Mouse (Mus musculus): Measurements from ENCODE around the gene Tasp1. TPM values are rescaled to one million over a fixed set of nuclear protein-coding genes. Genes with fewer than 3 reads are reported as not detected.

Gene Tasp1
- 22.6 and 24.3 TPM in 2 replicates for polyA plus RNA-seq (2015; fragmentation: Nextera tagmentation; extraction: Ambion mirVana)

DNA sequence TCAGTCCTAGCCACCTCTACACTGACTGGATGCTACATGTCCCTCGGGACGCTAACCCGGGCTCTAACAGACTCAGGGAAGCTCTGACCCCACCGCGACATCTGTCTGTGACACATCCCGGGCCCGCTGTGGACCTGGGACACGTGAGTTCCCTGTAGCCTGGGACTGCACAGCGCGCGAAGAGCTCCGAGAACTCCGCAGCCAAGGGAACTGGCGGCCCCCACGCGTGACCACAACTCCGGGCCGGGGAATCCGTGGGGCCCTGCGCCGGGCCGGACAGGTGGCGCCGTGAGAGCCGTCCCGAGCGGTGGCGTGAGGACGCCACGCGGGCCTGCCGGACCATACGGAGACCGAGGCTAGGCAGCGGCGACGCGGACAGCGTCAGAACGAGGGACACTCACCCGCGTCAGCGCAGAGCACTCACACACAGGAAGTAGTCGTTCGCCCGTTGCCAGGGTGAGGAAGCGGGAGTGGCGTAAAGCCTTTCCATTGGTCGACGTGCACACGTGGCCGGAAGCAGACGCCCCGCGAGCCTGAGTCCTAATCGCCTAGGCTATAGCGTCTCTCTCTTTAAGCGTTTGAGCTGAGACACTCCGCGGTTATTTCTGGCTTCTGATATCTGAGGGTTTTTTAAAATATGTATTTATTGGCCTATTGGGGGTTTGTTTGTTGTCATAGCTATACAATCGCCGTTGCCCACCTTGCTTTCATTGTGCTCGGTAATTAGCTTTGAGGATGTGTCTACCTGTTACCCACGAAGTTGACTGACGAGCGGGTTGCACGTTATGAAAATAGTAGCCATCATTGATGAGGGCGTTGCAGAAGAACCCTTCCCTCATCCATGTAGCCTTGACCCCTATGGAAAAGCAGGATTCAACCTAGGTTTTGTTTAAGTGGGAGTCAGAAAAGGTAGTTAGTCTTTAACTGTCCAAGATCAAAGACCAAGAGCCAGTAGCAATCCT is at the start of gene Tasp1:
Gene Tasp1 (minus strand): TSS at position 453 of the 962 bp plus-strand sequence.
- under 1% methylated on average over 67 of the region's 68 CpGs for WGBS
- ATAC-seq (ENCODE audit: low read depth), result peak; percentile 100
- peaks cover 2% of the 10 kb centered on the region; the same call in 1 of the 2 replicates for H3K4me1 ChIP-seq (replicated peaks; ENCODE audit: control insufficient read depth, insufficient read depth, low read length)
- H3K4me3 ChIP-seq (ENCODE audit: low read length), result peak within 1 kb of the TSS; percentile 75
- 0 out of 2 replicates have a peak, but pooled peaks cover 2% of the 10 kb centered on the region for H3K36me3 ChIP-seq (ENCODE audit: control insufficient read depth, insufficient read depth, low read length)
- peak within 1 kb of the TSS; percentile 86 for H3K27ac ChIP-seq (ENCODE audit: low read length)
- no peaks in the 10 kb centered on the region; the same call in 1 of the 2 replicates for H3K9me3 ChIP-seq (ENCODE audit: control insufficient read depth, low read length)
- peak within 1 kb of the TSS; percentile 99 for H3K9ac ChIP-seq (ENCODE audit: low read length)
- peak within 1 kb of the TSS; percentile 57 for H3K4me2 ChIP-seq (ENCODE audit: low read depth, low read length)
- no peaks in the 10 kb centered on the region for H3K27me3 ChIP-seq (ENCODE audit: control insufficient read depth, insufficient read depth, low read depth, low read length)

DNA sequence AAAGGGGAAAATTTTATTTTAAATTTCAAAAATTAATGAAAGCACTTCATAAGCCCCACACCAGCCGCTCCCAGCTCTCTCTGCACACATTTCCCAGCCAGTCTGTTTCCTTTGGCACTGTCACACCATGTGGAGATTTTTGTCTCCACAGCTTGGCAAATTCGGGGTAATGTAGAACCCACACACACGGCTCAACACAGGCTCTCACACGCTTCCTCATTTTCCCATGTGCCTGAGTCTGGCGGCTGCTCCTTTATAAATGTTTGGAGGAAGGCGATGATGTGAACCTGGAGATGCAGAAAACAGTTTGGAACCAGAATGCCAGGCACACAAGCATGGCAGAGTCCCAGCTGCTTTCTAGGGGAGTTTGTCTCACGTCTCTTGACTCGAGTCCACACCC is 47.2 kb upstream of the Tasp1 start:
- ATAC-seq (ENCODE audit: low read depth), result no peak
- H3K9ac ChIP-seq (ENCODE audit: low read length), result no peak overlapping the region
- H3K27ac ChIP-seq (ENCODE audit: low read length), result no peak overlapping the region
- H3K4me3 ChIP-seq (ENCODE audit: low read length), result no peak overlapping the region
- no peaks in the 10 kb centered on the region for H3K36me3 ChIP-seq (ENCODE audit: control insufficient read depth, insufficient read depth, low read length)
- H3K9me3 ChIP-seq (ENCODE audit: control insufficient read depth, low read length), result no peaks in the 10 kb centered on the region
- H3K4me2 ChIP-seq (ENCODE audit: low read depth, low read length), result no peak overlapping the region
- 77% methylated on average over 8 of the region's 8 CpGs for WGBS
- H3K4me1 ChIP-seq (replicated peaks; ENCODE audit: control insufficient read depth, insufficient read depth, low read length), result no peaks in the 10 kb centered on the region
- no peaks in the 10 kb centered on the region for H3K27me3 ChIP-seq (ENCODE audit: control insufficient read depth, insufficient read depth, low read depth, low read length)

DNA sequence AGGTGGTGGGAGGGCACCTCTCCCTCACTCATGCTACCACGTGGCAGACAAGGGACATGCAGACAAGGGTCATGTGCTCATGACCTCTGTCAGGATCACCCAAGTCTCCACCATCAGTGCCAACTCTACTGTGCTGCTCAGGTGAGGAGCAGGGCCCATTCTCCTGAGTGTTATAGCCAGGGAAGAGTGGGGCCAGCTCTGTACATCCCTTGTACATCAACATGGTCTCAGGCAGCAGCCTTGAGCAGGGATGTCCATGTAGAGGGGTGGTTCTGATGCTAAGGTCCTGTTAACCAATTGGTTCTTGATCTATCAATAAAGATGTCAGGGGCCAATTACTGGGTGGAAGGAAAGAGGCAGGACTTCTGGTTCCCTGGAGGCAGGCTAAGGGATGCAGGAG is 42.3 kb upstream of the Tasp1 start:
- 24% methylated on average over 1 of the region's 1 CpGs for WGBS
- no peaks in the 10 kb centered on the region for H3K27me3 ChIP-seq (ENCODE audit: control insufficient read depth, insufficient read depth, low read depth, low read length)
- no peaks in the 10 kb centered on the region for H3K4me1 ChIP-seq (replicated peaks; ENCODE audit: control insufficient read depth, insufficient read depth, low read length)
- H3K27ac ChIP-seq (ENCODE audit: low read length), result no peak overlapping the region
- no peaks in the 10 kb centered on the region for H3K9me3 ChIP-seq (ENCODE audit: control insufficient read depth, low read length)
- no peak overlapping the region for H3K9ac ChIP-seq (ENCODE audit: low read length)
- H3K36me3 ChIP-seq (ENCODE audit: control insufficient read depth, insufficient read depth, low read length), result no peaks in the 10 kb centered on the region
- ATAC-seq (ENCODE audit: low read depth), result no peak
- no peak overlapping the region for H3K4me2 ChIP-seq (ENCODE audit: low read depth, low read length)
- no peak overlapping the region for H3K4me3 ChIP-seq (ENCODE audit: low read length)

DNA sequence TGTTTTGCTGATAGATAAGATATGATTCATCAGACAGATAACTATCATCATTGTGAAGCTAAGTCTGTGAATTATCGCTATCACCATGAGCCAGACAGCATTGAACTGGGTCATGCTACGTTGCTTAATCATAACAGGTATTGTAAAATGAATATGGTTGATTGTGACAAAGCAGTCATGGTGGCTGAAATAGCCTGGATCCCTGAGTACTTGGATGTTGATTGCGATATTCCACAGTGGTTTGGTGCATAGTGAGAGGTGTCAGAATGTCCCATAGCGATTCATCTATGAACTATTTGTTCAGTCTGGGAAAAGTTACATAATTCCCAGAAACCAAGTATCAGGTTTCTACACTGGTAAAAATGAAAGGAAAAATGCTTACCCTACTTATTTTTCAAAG is 41.0 kb upstream of the Tasp1 start:
- no peak overlapping the region for H3K4me2 ChIP-seq (ENCODE audit: low read depth, low read length)
- 77% methylated on average over 4 of the region's 4 CpGs for WGBS

DNA sequence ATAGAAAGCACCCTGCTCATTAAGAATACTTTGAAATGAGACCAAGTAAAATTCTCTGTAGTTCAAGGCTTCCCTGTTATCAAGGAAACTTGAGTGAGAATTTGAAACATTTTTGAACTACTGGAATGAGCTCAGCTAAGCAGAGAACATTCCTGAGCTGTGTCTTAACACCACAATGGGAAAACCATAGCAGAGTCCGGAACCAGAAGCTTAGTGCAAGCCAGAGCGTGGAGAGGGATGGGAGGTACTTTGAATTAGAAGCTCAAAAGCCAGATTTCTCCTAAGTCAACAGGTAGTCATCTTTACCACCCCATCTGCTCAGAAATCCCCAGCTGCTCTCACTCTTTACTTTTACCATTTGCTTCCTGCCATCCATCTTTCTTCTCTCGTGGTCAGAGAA is 38.3 kb upstream of the Tasp1 start:
- no peak overlapping the region for H3K9ac ChIP-seq (ENCODE audit: low read length)
- ATAC-seq (ENCODE audit: low read depth), result no peak
- no peak overlapping the region for H3K27ac ChIP-seq (ENCODE audit: low read length)
- no peaks in the 10 kb centered on the region for H3K9me3 ChIP-seq (ENCODE audit: control insufficient read depth, low read length)
- no peak overlapping the region for H3K4me3 ChIP-seq (ENCODE audit: low read length)
- no peak overlapping the region for H3K4me2 ChIP-seq (ENCODE audit: low read depth, low read length)
- WGBS, result 43% methylated on average over 3 of the region's 3 CpGs
- H3K27me3 ChIP-seq (ENCODE audit: control insufficient read depth, insufficient read depth, low read depth, low read length), result no peaks in the 10 kb centered on the region
- H3K4me1 ChIP-seq (replicated peaks; ENCODE audit: control insufficient read depth, insufficient read depth, low read length), result no peaks in the 10 kb centered on the region
- no peaks in the 10 kb centered on the region for H3K36me3 ChIP-seq (ENCODE audit: control insufficient read depth, insufficient read depth, low read length)

More for the DNA sequence above, 41.0 kb upstream of the Tasp1 start:
- Histone ChIP-seq H3K9ac (ENCODE audit: low read length) (no peak overlapping the region), H3K4me3 (ENCODE audit: low read length) (no peak overlapping the region), H3K36me3 (ENCODE audit: control insufficient read depth, insufficient read depth, low read length) (no peaks in the 10 kb centered on the region), H3K27me3 (ENCODE audit: control insufficient read depth, insufficient read depth, low read depth, low read length) (no peaks in the 10 kb centered on the region), H3K9me3 (ENCODE audit: control insufficient read depth, low read length) (no peaks in the 10 kb centered on the region), H3K4me1 (replicated peaks; ENCODE audit: control insufficient read depth, insufficient read depth, low read length) (no peaks in the 10 kb centered on the region), H3K27ac (ENCODE audit: low read length) (no peak overlapping the region)
- ATAC-seq (ENCODE audit: low read depth), result 0 out of 2 replicates have a peak, but pooled peaks have one; percentile 28

DNA sequence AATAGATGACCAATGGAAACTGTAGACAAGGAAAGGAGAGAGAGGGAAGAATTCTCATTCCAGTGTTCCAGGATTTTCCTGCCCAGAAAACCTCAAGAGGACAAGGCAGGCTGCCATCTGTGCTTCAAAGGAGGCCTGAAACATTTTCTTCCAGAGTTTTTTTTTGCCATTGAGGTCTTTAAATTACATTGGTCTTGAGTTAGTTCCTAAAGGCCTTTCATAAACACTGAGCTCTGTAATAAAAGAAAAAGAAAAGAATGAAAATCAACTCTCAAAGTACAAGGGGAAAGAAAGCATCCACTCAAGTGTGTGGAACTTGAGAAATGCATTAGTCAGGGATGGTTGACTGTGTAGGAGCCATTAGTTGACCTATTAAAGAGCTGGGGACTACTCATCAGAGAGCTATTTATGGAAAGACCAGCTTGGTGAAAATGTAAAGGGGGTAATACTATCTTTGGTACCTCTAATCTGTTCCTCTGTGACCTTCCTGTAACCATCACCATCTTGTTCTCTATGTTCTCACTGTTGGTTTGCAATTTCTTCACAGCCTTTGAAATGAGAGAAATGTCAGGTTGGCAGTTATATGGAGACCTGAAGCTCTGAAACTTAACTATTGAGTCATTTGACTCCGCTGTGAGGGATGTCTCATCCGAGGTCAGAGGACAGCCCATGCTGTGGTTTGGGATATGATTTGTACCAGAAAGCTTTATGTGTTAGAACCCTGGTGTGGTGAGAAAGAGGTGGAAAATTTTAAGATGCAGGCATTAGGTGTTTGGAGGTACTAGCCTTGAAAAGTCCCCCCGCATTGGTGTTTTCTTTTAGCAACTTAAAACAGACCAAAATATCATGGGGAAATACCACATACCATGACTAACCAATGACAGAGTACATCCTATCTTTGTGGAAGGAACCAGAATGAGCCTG is 34.2 kb upstream of the Tasp1 start:
- 83% methylated on average over 3 of the region's 3 CpGs for WGBS
- H3K9me3 ChIP-seq (ENCODE audit: control insufficient read depth, low read length), result no peaks in the 10 kb centered on the region
- H3K36me3 ChIP-seq (ENCODE audit: control insufficient read depth, insufficient read depth, low read length), result no peaks in the 10 kb centered on the region
- no peaks in the 10 kb centered on the region for H3K4me1 ChIP-seq (replicated peaks; ENCODE audit: control insufficient read depth, insufficient read depth, low read length)
- H3K27me3 ChIP-seq (ENCODE audit: control insufficient read depth, insufficient read depth, low read depth, low read length), result no peaks in the 10 kb centered on the region
- no peak overlapping the region for H3K4me3 ChIP-seq (ENCODE audit: low read length)
- peak overlapping the region; percentile 16; the same call in 1 of the 2 replicates for H3K27ac ChIP-seq (ENCODE audit: low read length)
- no peak for ATAC-seq (ENCODE audit: low read depth)
- H3K9ac ChIP-seq (ENCODE audit: low read length), result no peak overlapping the region
- H3K4me2 ChIP-seq (ENCODE audit: low read depth, low read length), result no peak overlapping the region

DNA sequence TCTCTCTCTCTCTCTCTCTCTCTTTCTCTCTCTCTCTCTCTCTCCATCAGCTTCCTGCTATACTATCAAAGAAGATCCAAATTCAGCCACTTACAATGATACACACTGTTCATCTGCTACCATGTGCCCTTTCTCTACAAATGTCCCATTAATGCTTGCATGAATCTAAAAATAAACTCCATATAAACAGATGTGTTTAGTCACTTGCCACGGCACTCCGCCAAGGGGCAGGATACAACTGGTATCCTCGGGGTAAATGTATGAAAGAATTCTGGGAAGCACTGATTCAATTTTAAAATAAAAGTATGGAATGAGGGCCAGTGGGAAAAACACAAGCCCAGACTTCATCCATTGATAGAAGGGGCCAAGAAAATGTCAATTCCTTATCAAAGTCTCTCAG is 33.4 kb upstream of the Tasp1 start:
- Histone ChIP-seq H3K27ac (ENCODE audit: low read length) (no peak overlapping the region), H3K27me3 (ENCODE audit: control insufficient read depth, insufficient read depth, low read depth, low read length) (no peaks in the 10 kb centered on the region), H3K4me2 (ENCODE audit: low read depth, low read length) (no peak overlapping the region), H3K9ac (ENCODE audit: low read length) (no peak overlapping the region), H3K4me3 (ENCODE audit: low read length) (no peak overlapping the region), H3K4me1 (replicated peaks; ENCODE audit: control insufficient read depth, insufficient read depth, low read length) (no peaks in the 10 kb centered on the region), H3K9me3 (ENCODE audit: control insufficient read depth, low read length) (no peaks in the 10 kb centered on the region), H3K36me3 (ENCODE audit: control insufficient read depth, insufficient read depth, low read length) (no peaks in the 10 kb centered on the region)
- peak; percentile 83 for ATAC-seq (ENCODE audit: low read depth)
- WGBS, result 57% methylated on average over 3 of the region's 3 CpGs

DNA sequence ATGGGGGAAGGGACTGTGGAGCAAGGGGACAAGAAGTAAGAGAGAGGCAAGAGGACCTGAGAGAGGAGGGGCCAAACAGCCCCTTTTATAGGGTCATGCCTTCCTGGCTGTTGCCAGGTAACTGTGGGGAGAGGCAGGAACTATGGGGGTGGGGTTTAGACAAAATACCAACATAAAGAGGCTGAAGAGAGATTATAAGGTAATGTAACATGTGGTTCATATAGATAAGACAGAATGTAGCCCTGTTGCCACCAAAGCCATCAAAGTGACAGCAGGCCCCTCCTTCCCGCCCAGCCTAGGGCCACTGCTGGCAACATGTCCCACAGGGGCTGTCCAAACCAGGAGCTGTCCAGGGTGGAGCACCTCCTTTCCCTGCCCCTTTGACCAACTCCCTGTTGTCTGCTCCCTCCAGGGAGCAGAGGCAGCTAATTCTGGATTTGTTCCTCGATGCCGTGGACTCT is 30.6 kb upstream of the Tasp1 start:
- Histone ChIP-seq H3K4me3 (ENCODE audit: low read length) (no peak overlapping the region), H3K36me3 (ENCODE audit: control insufficient read depth, insufficient read depth, low read length) (no peaks in the 10 kb centered on the region), H3K9me3 (ENCODE audit: control insufficient read depth, low read length) (no peaks in the 10 kb centered on the region), H3K27ac (ENCODE audit: low read length) (no peak overlapping the region), H3K4me2 (ENCODE audit: low read depth, low read length) (no peak overlapping the region), H3K27me3 (ENCODE audit: control insufficient read depth, insufficient read depth, low read depth, low read length) (no peaks in the 10 kb centered on the region), H3K9ac (ENCODE audit: low read length) (no peak overlapping the region), H3K4me1 (replicated peaks; ENCODE audit: control insufficient read depth, insufficient read depth, low read length) (no peaks in the 10 kb centered on the region)
- no peak for ATAC-seq (ENCODE audit: low read depth)
- WGBS, result 74% methylated on average over 3 of the region's 3 CpGs

DNA sequence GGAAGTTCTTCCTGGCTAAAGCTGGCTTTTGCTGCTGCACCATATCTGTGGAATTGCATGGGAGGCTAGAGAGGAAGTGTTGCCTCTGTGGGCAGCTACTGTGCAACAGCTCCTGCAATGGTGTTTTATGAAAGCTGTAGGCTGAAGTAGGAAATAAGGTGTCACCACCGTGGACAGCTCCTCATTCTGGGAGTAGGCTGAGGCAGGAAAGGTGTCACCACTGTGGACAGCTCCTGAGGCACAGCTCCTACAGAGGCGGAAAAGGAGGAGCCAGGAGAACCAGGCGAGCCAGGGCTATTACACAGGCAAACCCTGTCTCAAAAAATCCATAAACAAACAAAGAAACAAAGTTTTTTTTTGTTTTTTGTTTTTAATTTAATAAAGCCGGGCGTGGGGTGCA is 29.4 kb upstream of the Tasp1 start:
- Histone ChIP-seq H3K27ac (ENCODE audit: low read length) (no peak overlapping the region), H3K9ac (ENCODE audit: low read length) (no peak overlapping the region), H3K4me1 (replicated peaks; ENCODE audit: control insufficient read depth, insufficient read depth, low read length) (no peaks in the 10 kb centered on the region), H3K36me3 (ENCODE audit: control insufficient read depth, insufficient read depth, low read length) (no peaks in the 10 kb centered on the region), H3K27me3 (ENCODE audit: control insufficient read depth, insufficient read depth, low read depth, low read length) (no peaks in the 10 kb centered on the region), H3K9me3 (ENCODE audit: control insufficient read depth, low read length) (no peaks in the 10 kb centered on the region), H3K4me3 (ENCODE audit: low read length) (no peak overlapping the region), H3K4me2 (ENCODE audit: low read depth, low read length) (no peak overlapping the region)
- 84% methylated on average over 5 of the region's 5 CpGs for WGBS
- no peak for ATAC-seq (ENCODE audit: low read depth)

Data from lung, embryonic 16.5 days (tissue).